Mouse (Mus musculus): ENCODE data around the gene Dner. TPM values are rescaled to one million over a fixed set of nuclear protein-coding genes. Genes with fewer than 3 reads are reported as not detected.

The Dner gene
- total RNA-seq, 2 experiments from 2014 or later, result 303 to 312 TPM

DNA sequence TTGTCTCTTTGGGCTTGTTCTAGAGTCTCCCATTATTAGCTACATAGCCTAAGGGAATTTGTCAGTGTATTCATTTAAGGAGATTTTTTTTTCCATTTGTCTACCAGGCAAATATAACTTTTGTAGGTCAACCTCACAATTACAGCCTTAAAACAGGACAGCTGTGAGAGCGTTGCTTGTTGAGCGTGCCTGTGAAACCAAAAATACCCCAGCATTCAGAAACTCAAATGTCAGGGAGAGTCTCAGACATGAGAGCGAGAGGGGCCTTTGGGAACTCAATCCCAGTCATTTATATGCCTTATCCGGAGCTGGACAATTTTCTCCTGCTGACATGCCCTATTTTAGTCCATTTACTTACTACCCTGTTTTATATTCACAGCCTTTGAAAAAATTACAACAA lies 134.6 kb downstream of the Dner start:
- no peak for DNase-seq (ENCODE audit: extremely low spot score in 1 of 2, low spot score in 2 of 2)
- intact Hi-C loops (cut with DNase I), result no loop called here

- no peak for DNase-seq (ENCODE audit: extremely low spot score in 1 of 2, low spot score in 2 of 2)
- intact Hi-C loops (cut with DNase I), result no loop called here
Measured at GRCm38 (mm10) chr1:84556546-84557511, 139.2 kb downstream of the Dner start.

DNA sequence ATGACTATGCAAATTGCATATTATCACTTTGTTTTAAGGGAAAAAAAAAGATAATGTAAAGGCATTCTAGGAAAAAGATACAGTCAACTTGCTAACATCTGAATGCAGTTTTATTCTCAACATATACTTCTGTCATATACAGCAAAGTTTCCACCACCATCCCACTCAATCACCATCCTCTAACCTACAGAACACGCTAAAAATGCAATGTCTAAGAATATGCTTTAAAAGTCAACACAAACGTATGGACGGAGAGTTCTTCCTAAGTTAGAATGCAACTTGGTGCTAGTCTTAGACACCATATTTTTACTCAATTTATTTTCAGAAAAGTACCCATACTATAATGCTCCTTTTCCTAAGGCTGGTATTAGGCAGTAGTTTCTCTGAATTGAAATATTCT lies 144.0 kb downstream of the Dner start:
- DNase-seq (ENCODE audit: extremely low spot score in 1 of 2, low spot score in 2 of 2), result no peak
- intact Hi-C loops (cut with DNase I), result no loop called here

- DNase-seq (ENCODE audit: extremely low spot score in 1 of 2, low spot score in 2 of 2), result no peak
- intact Hi-C loops (cut with DNase I), result no loop called here
Measured at GRCm38 (mm10) chr1:84550065-84550368, 146.0 kb downstream of the Dner start.

- no peak for DNase-seq (ENCODE audit: extremely low spot score in 1 of 2, low spot score in 2 of 2)
- intact Hi-C loops (cut with DNase I), result no loop called here
Measured at GRCm38 (mm10) chr1:84549367-84550064, 146.5 kb downstream of the Dner start.

DNA sequence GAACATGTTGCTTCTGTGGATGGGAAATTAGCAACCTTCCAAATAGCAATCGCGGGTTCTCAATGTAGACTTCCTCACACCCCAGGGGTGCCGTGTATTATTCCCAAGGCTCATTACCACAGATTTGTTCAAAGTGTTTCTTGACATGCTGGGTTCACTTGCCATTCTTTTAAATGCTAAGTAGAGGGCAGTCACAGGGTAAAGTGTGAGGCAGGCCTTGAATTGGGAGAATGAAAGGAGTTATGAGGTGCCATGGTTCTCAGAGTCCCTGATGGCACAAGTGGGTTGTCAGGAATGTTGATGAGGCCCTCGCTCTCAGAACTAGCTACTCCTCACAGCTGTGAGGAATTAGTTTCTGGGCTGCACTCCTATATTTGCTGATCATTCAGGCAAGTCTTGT lies 160.0 kb downstream of the Dner start:
- DNase-seq (ENCODE audit: extremely low spot score in 1 of 2, low spot score in 2 of 2), result no peak
- intact Hi-C loops (cut with DNase I), result no loop called here

GRCm38 (mm10) chr1:84525514-84525913 lies 170.5 kb downstream of the Dner start:
- no peak for DNase-seq (ENCODE audit: extremely low spot score in 1 of 2, low spot score in 2 of 2)
- intact Hi-C loops (cut with DNase I), result no loop called here

- intact Hi-C loops (cut with DNase I), result no loop called here
- no peak for DNase-seq (ENCODE audit: extremely low spot score in 1 of 2, low spot score in 2 of 2)
Measured at GRCm38 (mm10) chr1:84524413-84524812, 171.6 kb downstream of the Dner start.

DNA sequence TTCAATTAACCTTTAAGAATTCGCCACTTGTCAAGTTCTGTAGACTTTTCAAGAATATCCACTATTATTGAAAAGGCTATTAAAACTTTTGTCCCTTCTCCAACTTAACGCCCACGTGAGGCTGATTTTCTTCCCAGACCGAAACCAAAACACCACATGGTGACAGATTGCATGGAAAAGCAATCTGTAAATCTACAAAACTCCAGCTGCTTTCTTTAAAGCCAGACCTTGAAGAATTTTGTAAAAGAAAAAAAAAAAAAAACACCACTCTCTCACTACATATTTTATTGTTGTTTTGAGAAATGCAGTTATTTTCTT lies 173.1 kb downstream of the Dner start:
- intact Hi-C loops (cut with DNase I), result no loop called here
- peak; percentile 29 to 58 for DNase-seq (ENCODE audit: extremely low spot score in 1 of 2, low spot score in 2 of 2)

GRCm38 (mm10) chr1:84522256-84522962 lies 173.6 kb downstream of the Dner start:
- DNase-seq (ENCODE audit: extremely low spot score in 1 of 2, low spot score in 2 of 2), result no peak
- intact Hi-C loops (cut with DNase I), result no loop called here

- intact Hi-C loops (cut with DNase I), result no loop called here
- DNase-seq (ENCODE audit: extremely low spot score in 1 of 2, low spot score in 2 of 2), result peak in 1 of 2 experiments; percentile 28
Measured at GRCm38 (mm10) chr1:84518347-84518746, 177.7 kb downstream of the Dner start.

- no peak for DNase-seq (ENCODE audit: extremely low spot score in 1 of 2, low spot score in 2 of 2)
- intact Hi-C loops (cut with DNase I), result no loop called here
Measured at GRCm38 (mm10) chr1:84513201-84513600, 182.8 kb downstream of the Dner start.

- intact Hi-C loops (cut with DNase I), result no loop called here
- DNase-seq (ENCODE audit: extremely low spot score in 1 of 2, low spot score in 2 of 2), result no peak
Measured at GRCm38 (mm10) chr1:84508510-84508909, 187.5 kb downstream of the Dner start.

DNA sequence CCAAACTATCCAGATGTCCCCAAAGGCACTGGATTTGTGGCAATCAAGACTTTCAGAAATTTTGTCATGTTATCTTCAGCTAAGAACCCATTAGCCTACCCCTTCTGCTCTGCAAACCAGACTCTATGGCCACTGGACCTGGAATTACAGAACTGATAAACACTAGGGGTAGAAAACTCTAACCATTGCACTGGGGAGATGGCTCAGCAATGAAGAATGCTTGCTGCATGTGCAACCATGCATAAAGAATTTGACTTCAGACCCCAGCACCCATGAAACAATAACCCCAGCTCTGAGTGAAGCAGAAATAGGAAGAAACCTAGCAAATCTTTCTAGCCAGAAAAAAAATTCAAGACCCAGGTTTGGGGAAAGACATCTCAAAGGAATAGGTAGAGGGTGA lies 188.5 kb downstream of the Dner start:
- no peak for DNase-seq (ENCODE audit: extremely low spot score in 1 of 2, low spot score in 2 of 2)
- intact Hi-C loops (cut with DNase I), result no loop called here

DNA sequence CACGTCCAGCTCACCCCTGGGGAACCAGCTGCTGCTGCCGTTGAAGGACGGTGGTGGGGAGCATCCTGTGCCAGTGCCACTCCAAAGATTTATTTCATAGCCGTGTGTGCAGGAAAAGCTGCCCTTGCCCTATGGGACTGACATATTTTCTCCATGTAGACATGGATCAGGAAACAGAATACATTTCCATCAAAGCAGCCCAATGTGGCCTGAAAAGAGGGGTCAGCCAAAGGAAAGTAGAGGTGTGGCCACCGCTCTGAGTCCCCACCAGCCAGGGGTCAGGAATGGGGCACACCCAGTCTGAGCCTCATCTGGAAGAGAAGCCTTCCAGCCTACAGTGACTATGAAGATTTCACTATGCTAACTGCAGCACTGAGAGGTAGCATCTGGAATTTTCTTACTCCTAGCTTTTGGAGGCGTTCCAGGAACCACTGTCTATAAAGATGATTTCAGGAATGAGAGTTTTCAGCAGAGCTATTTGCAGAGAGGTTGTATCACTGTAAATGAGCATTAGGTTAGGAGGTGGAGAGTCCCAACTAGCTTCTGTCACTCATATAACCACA lies 189.0 kb downstream of the Dner start:
- DNase-seq (ENCODE audit: extremely low spot score in 1 of 2, low spot score in 2 of 2), result no peak
- intact Hi-C loops (cut with DNase I), result no loop called here

DNA sequence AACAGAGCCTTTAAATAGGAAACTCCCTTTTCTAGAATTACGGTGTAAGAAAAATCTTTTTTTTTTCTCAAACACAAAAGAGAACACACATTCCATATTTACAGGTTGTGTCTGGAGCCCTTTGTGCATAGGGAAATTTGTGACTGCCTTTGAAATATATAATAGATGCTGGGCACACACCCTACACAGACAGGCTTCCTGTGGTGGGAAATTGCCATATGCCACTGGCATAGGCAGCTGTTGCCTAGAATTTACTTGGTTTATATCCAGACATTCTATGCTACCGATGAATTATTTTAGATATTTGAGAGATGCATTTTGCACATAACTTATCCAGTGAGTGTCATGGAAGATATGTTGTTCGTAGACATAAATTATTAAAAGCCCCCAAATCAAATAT lies 195.3 kb downstream of the Dner start:
- no peak for DNase-seq (ENCODE audit: extremely low spot score in 1 of 2, low spot score in 2 of 2)
- intact Hi-C loops (cut with DNase I), result no loop called here

- no peak for DNase-seq (ENCODE audit: extremely low spot score in 1 of 2, low spot score in 2 of 2)
- intact Hi-C loops (cut with DNase I), result no loop called here
Measured at GRCm38 (mm10) chr1:84491732-84492131, 204.3 kb downstream of the Dner start.

- intact Hi-C loops (cut with DNase I), result no loop called here
- no peak for DNase-seq (ENCODE audit: extremely low spot score in 1 of 2, low spot score in 2 of 2)
Measured at GRCm38 (mm10) chr1:84488546-84488945, 207.5 kb downstream of the Dner start.

- DNase-seq (ENCODE audit: extremely low spot score in 1 of 2, low spot score in 2 of 2), result no peak
- intact Hi-C loops (cut with DNase I), result no loop called here
Measured at GRCm38 (mm10) chr1:84485066-84485465, 211.0 kb downstream of the Dner start.

DNA sequence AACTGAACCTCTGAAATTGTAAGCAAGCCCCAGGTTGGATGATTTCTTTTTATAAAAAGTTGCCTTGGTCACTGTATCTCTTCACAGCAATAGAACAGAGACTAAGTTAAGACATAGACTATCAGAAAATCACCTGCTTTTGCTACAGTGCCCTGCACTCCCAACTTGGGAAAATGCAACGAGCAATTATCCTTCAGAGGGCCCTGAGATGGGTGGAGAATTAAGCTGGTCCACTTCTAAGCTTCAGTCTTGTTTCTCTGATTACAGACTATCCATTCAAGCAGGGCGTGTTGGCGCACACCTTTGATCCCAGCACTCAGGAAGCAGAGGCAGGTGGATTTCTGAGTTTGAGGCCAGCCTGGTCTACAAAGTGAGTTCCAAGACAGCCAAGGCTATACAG lies 211.4 kb downstream of the Dner start:
- intact Hi-C loops (cut with DNase I), result no loop called here
- DNase-seq (ENCODE audit: extremely low spot score in 1 of 2, low spot score in 2 of 2), result no peak

Data from left cerebral cortex, postnatal 10 days (tissue).